Comparison of ENCODE assay signal across 8 mouse cellular contexts in the genomic region with DNA sequence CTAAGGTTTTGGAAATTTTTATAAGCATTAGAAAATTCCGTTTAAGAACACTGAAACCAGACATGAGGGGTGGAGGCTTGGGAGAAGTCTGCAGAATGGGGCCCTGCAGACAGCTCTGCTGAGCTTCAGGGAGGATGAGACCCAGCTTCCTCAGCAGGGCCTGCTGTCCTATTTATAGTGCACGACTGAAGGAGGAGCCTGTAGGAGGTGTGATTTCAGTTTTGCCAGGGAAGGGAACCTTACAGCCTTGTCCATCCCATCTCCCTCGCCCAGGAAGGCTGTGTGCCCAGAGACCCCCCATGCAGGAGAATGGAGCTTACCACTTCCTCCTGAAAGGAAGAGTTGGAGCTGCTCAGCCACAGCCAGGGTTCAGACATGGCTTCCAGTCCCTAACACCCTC. TPM values are rescaled to one million over a fixed set of nuclear protein-coding genes. Genes with fewer than 3 reads are reported as not detected.
DNase-seq lines count a peak whose midpoint lies in the region; ATAC-seq and TF ChIP-seq lines count a peak whose summit lies in the region.

No protein-coding gene starts in this region.

- H3K4me1 ChIP-seq in embryonic facial prominence, embryonic 11.5 days (ENCODE audit: control insufficient read depth, insufficient read depth, low read length): no peaks in the 10 kb centered on the region
- H3K4me1 ChIP-seq in hindbrain, embryonic 15.5 days (replicated peaks): peaks cover 21% of the 10 kb centered on the region
- H3K4me1 ChIP-seq in stomach, postnatal 0 days (replicated peaks; ENCODE audit: control insufficient read depth, insufficient read depth): 0 out of 2 replicates have a peak, but pooled peaks cover 2% of the 10 kb centered on the region

- H3K27me3 ChIP-seq in embryonic facial prominence, embryonic 11.5 days (ENCODE audit: control insufficient read depth, insufficient read depth, low read length): peaks cover 13% of the 10 kb centered on the region; the same call in 1 of the 2 replicates
- 0 out of 2 replicates have a peak, but pooled peaks cover 2% of the 10 kb centered on the region for H3K27me3 ChIP-seq in hindbrain, embryonic 15.5 days
- no peaks in the 10 kb centered on the region; the same call in 1 of the 2 replicates for H3K27me3 ChIP-seq in stomach, postnatal 0 days (ENCODE audit: control insufficient read depth, insufficient read depth, low read length)

- no peak overlapping the region for H3K9ac ChIP-seq in embryonic facial prominence, embryonic 11.5 days (replicated peaks; ENCODE audit: low read length)
- H3K9ac ChIP-seq in hindbrain, embryonic 15.5 days: peak overlapping the region; percentile 68
- no peak overlapping the region for H3K9ac ChIP-seq in stomach, postnatal 0 days (ENCODE audit: low read length)

- H3K4me3 ChIP-seq in layer of hippocampus, adult 2 months: peak overlapping the region; percentile 87
- H3K4me3 ChIP-seq in embryonic facial prominence, embryonic 11.5 days (ENCODE audit: low read depth, low read length): no peak overlapping the region; the same call in 1 of the 2 replicates
- H3K4me3 ChIP-seq in hindbrain, embryonic 15.5 days: peak overlapping the region; percentile 70
- H3K4me3 ChIP-seq in stomach, postnatal 0 days (ENCODE audit: low read depth, low read length): peak overlapping the region; percentile 60

- no peak for ATAC-seq in embryonic facial prominence, embryonic 11.5 days (replicated peaks; ENCODE audit: insufficient number of reproducible peaks, low FRiP score, low TSS enrichment, low read depth)
- ATAC-seq in hindbrain, embryonic 15.5 days (ENCODE audit: low FRiP score, low read depth): peak; percentile 45
- ATAC-seq in stomach, postnatal 0 days (ENCODE audit: low FRiP score, low TSS enrichment): no peak

- WGBS in embryonic facial prominence, embryonic 11.5 days: 16% methylated on average over 3 of the region's 3 CpGs
- WGBS in hindbrain, embryonic 15.5 days: 18% methylated on average over 3 of the region's 3 CpGs
- WGBS in stomach, postnatal 0 days: 27% methylated on average over 3 of the region's 3 CpGs

- no peak for TF ChIP-seq EP300 in stomach, postnatal 0 days (optimal IDR thresholded peaks at IDR 0.05)

- TF ChIP-seq CTCF in layer of hippocampus, adult 2 months (conservative IDR thresholded peaks at IDR 0.05): no peak
- TF ChIP-seq CTCF in stomach, postnatal 0 days (IDR thresholded peaks at IDR 0.05; ENCODE audit: low read depth): no peak

- no peaks in the 10 kb centered on the region for H3K36me3 ChIP-seq in embryonic facial prominence, embryonic 11.5 days (replicated peaks; ENCODE audit: control insufficient read depth, insufficient read depth, low read depth, low read length)
- H3K36me3 ChIP-seq in hindbrain, embryonic 15.5 days: no peaks in the 10 kb centered on the region
- no peaks in the 10 kb centered on the region for H3K36me3 ChIP-seq in stomach, postnatal 0 days (ENCODE audit: control insufficient read depth, insufficient read depth, low read length)

- peak overlapping the region; percentile 99 for H3K27ac ChIP-seq in layer of hippocampus, adult 2 months
- no peak overlapping the region for H3K27ac ChIP-seq in embryonic facial prominence, embryonic 11.5 days (replicated peaks; ENCODE audit: low read depth, low read length)
- peak overlapping the region; percentile 81 for H3K27ac ChIP-seq in hindbrain, embryonic 15.5 days (replicated peaks)
- H3K27ac ChIP-seq in stomach, postnatal 0 days (replicated peaks): no peak overlapping the region

- peak in 1 of 2 experiments; percentile 30 for DNase-seq in layer of hippocampus, adult 2 months (ENCODE audit: low spot score in 2 of 2)
- DNase-seq in layer of hippocampus, adult 8-10 months (ENCODE audit: low spot score in 2 of 2): no peak
- DNase-seq in embryonic facial prominence, embryonic 11.5 days (ENCODE audit: low spot score): no peak
- DNase-seq in lung, postnatal 10 days: peak; percentile 25
- no peak for DNase-seq in stomach, postnatal 0 days (ENCODE audit: low spot score)
- DNase-seq in kidney, postnatal 4 days: no peak
- no peak for DNase-seq in urinary bladder, postnatal 4 days (ENCODE audit: low spot score in 2 of 2)

- H3K4me2 ChIP-seq in embryonic facial prominence, embryonic 11.5 days (ENCODE audit: low read depth, low read length): peak overlapping the region; percentile 97
- peak overlapping the region; percentile 88 for H3K4me2 ChIP-seq in hindbrain, embryonic 15.5 days
- H3K4me2 ChIP-seq in stomach, postnatal 0 days (replicated peaks; ENCODE audit: low read depth): peak overlapping the region; percentile 96

- H3K9me3 ChIP-seq in embryonic facial prominence, embryonic 11.5 days (replicated peaks; ENCODE audit: control insufficient read depth, low read length): no peaks in the 10 kb centered on the region
- H3K9me3 ChIP-seq in hindbrain, embryonic 15.5 days: no peaks in the 10 kb centered on the region
- H3K9me3 ChIP-seq in stomach, postnatal 0 days (ENCODE audit: control insufficient read depth, low read length): no peaks in the 10 kb centered on the region

RNA-seq across cellular contexts. Expression of gene Tppp, which starts 1.5 kb away (rescaled TPM):
- total RNA-seq in layer of hippocampus, adult 2 months (2021): 100 to 1,000 TPM; 267 to 277 TPM
- total RNA-seq in layer of hippocampus, adult 8-10 months (2022): 100 to 1,000 TPM; 243 to 278 (median 268) TPM
- 1.7 and 1.8 TPM in 2 replicates for polyA plus RNA-seq in embryonic facial prominence, embryonic 11.5 days (2014; fragmentation: Nextera tagmentation; extraction: Ambion mirVana)
- 11.4 and 11.8 TPM in 2 replicates for polyA plus RNA-seq in hindbrain, embryonic 15.5 days (2015; fragmentation: Nextera tagmentation; extraction: Ambion mirVana)
- 3.0 and 3.4 TPM in 2 replicates for polyA plus RNA-seq in stomach, postnatal 0 days (2015; fragmentation: Nextera tagmentation; extraction: Ambion mirVana)

RNA-seq across cellular contexts. Expression of gene Zdhhc11, which starts 47.0 kb away (rescaled TPM):
- total RNA-seq in layer of hippocampus, adult 2 months (2021): not detected
- not detected for total RNA-seq in layer of hippocampus, adult 8-10 months (2022)
- not detected in 2 replicates for polyA plus RNA-seq in embryonic facial prominence, embryonic 11.5 days (2014; fragmentation: Nextera tagmentation; extraction: Ambion mirVana)
- polyA plus RNA-seq in hindbrain, embryonic 15.5 days (2015; fragmentation: Nextera tagmentation; extraction: Ambion mirVana): not detected in 2 replicates
- not detected in 2 replicates for polyA plus RNA-seq in stomach, postnatal 0 days (2015; fragmentation: Nextera tagmentation; extraction: Ambion mirVana)

RNA-seq across cellular contexts. Expression of gene Cep72, which starts 51.4 kb away (rescaled TPM):
- total RNA-seq in layer of hippocampus, adult 2 months (2021): 1 to 10 TPM in 1 of 2 experiments, under 1 TPM in 1; 0.87 to 2.7 TPM
- 1 to 10 TPM; 1.0 to 2.4 (median 1.1) TPM for total RNA-seq in layer of hippocampus, adult 8-10 months (2022)
- polyA plus RNA-seq in embryonic facial prominence, embryonic 11.5 days (2014; fragmentation: Nextera tagmentation; extraction: Ambion mirVana): 19.4 and 25.2 TPM in 2 replicates
- 6.5 and 7.8 TPM in 2 replicates for polyA plus RNA-seq in hindbrain, embryonic 15.5 days (2015; fragmentation: Nextera tagmentation; extraction: Ambion mirVana)
- polyA plus RNA-seq in stomach, postnatal 0 days (2015; fragmentation: Nextera tagmentation; extraction: Ambion mirVana): 4.4 and 4.9 TPM in 2 replicates

Comparison
In these comparisons a context has a peak if more than half of its experiments do, and no peak if none do; other contexts are left out.
1. H3K27ac ChIP-seq: peak in layer of hippocampus, adult 2 months (single experiment) and hindbrain, embryonic 15.5 days (single experiment); none in embryonic facial prominence, embryonic 11.5 days (single experiment) and stomach, postnatal 0 days (single experiment).
2. Peak in every context shown above with its lines, with median percentiles within 50 percentile points of each other: H3K4me2 ChIP-seq.